Mouse (Mus musculus): ENCODE measurements around the gene Fcgr1.
"Not testable (repeated sequence)": the region's sequence is repeated elsewhere in the genome, so short reads cannot be mapped to it uniquely, and the experiment has no call there.

Gene Fcgr1

DNA sequence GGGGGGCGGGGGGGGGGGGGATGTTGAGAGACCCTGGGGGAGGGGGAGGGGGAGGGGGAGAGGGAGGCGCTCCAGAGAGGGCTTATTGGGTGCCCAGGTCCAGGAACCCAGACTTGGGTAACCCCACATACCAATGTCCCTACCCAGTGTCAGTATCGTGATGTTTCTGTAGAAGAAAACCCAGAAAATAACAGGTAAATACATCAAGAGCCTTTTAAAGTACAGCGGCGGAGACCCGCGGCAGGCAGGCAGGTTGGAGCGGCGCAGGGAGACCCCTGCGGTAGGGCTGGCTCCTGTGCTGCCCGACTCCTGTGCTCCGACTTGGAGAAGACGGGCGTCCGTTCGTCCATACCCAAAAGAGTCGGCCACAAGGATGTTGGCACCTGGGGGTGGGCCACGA lies 33.9 kb upstream of the Fcgr1 start:
- DNase-seq (ENCODE audit: extremely low read depth, low read depth, low spot score), result no peak

DNA sequence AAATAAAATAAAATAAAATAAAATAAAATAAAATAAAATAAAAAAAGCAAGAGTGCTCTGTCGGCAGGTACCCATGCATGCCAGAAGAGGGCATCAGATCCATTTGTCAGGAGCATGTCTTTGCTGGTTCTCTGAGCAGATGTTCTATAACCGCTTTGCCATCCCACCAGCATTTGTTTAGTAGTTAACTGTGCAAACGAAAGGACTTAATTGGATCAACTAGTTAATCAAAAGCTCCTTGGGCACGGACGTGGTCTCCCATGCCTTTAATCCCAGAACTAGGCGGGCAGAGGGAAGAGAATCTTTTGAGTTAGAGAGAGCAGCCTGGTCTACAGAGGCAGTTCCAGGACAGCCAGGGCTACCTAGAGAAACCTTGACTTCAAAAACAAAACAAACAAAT lies 33.4 kb upstream of the Fcgr1 start:
- no peak for DNase-seq (ENCODE audit: extremely low read depth, low read depth, low spot score)

DNA sequence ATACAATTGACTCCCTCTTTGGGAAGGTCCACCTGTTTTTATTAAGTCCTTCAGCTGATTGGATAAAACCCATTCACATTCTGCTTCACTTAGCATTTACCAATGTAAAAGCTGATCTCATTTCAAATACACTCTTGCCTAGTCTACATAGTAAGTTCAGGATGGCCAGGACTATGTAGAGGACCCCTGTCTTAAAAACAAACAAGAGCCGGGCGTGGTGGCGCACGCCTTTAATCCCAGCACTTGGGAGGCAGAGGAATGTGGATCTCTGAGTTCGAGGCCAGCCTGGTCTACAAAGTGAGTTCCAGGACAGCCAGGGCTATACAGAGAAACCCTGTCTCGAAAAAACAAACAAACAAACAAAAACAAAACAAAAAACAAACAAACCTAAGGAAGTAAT lies 30.0 kb upstream of the Fcgr1 start:
- not testable (repeated sequence) for DNase-seq (ENCODE audit: extremely low read depth, low read depth, low spot score)

DNA sequence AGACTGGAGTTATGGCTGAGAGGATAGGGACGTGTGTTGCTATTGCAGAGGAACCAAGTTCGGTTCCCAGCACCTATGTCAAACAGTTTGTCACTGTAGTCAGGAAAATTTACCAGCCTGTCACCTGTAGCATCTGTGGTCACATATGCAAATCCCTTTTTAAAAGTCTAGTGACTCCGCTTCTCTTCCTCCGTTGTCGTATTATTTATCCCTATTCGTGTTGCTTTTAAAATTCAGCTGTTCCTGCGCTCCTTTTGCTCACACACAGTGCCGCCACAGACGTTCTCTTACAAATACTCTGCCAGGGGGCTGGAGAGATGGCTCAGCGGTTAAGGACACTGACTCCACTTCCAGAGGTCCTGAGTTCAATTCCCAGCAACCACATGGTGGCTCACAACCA lies 28.8 kb upstream of the Fcgr1 start:
- no peak for DNase-seq (ENCODE audit: extremely low read depth, low read depth, low spot score)

DNA sequence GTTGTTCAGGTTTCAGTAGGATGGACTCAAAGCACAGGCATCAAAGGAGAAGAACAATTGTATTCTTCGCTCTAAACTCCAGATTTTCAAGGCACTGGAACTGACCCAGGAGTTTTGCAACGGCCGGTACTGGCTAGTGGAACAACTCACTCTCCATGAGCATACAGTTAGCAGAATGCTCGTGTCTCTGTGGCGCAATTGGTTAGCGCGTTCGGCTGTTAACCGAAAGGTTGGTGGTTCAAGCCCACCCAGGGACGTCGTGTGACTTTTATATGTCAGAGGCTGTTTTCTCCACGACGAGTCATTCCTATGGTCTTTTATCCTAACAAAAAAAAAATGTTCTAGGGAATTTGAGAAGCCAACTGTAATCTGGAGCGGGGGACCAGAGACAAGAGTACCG lies 28.1 kb upstream of the Fcgr1 start:
- no peak for DNase-seq (ENCODE audit: extremely low read depth, low read depth, low spot score)

DNA sequence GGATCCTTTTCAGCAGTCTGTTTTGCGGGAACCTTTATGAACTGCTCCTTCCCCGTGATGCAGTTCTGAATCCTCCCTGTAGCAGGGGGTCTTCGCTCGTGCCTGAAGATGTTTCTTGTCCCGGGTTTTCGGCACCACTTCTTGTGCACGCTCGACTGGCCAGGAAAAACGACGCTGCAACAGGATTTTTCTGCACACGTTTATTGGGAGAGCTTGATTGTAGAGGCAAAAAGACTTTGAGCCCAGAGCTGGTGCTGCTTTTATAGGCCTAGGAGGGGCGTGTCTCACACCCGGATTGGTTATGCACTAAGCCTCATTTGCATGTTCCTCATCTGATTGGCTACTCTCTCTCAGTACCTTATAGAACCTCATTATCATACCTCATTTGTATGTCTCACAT lies 26.2 kb upstream of the Fcgr1 start:
- not testable (repeated sequence) for DNase-seq (ENCODE audit: extremely low read depth, low read depth, low spot score)

DNA sequence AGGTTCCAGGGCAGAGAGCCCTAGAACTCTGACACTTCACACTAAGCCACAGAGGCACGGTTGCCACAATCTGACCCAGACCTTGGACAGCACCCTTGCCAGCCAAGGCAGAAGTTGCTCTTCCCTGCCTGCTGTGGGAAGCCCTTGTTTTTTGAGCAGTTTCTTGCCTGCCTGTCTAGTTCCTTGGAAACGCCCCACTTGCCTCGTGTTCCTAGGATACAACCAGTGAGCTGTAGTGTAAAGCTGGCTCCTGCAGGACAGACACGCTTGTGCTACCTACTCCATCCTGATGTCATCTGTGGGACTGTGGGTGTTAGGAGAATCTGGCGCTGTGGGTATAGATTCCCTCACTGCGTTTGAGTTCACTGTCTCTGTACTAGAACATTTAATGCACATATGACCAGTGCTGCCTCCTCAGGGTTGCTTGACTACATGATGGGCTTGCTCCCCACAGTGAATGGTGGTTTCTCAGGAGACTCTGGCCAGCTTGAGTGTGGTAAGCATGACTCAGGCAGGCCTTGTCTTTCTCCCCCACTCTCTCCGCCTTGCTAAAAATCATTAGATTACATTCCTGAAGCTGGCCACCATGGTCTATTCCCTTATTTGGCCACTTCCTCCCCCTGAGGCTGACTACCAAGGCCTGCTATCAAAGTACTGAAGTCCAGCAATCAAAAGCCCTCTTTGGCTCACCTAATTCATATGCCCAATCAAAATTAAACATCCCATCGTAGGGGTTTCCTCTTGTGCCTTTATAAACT lies 18.8 kb upstream of the Fcgr1 start:
- DNase-seq (ENCODE audit: extremely low read depth, low read depth, low spot score), result no peak

DNA sequence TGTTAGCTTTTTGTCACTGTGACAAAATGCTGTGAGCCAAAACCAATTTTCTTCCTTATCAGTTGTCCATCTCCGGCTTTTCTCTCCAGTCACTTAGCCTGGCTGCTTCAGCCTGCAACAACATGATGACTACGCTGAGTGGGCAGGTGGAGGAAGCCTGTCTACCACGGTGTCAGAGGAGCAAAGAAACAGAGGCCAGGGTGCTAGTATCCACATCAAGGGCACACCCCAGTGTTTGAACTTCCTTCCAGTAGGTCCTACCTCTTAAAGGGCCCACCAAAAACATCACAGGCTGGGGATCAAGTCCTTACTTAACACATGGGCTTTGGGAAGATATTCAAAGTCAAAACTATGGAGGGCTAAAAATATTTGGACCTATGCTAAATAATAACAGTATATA lies 15.7 kb upstream of the Fcgr1 start:
- DNase-seq (ENCODE audit: extremely low read depth, low read depth, low spot score), result no peak

DNA sequence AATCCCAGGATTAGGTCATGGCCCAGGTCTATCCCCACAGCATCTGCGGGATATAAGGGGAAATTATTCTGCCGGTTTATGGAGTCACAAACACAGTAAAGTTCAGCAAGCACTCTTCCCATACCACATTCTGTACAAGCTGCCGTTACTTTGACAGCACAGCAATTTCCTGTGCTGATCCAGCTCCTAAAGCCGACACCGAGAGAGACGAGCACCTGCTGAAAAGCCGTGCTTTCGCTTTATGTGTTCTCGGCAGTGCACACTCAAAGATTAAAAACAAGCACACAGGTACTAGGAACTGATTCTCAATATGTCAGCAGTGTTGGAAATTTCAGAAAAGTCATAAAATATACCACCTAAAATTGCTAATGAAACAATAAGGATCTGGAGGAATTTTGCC lies 12.7 kb upstream of the Fcgr1 start:
- no peak for DNase-seq (ENCODE audit: extremely low read depth, low read depth, low spot score)

DNA sequence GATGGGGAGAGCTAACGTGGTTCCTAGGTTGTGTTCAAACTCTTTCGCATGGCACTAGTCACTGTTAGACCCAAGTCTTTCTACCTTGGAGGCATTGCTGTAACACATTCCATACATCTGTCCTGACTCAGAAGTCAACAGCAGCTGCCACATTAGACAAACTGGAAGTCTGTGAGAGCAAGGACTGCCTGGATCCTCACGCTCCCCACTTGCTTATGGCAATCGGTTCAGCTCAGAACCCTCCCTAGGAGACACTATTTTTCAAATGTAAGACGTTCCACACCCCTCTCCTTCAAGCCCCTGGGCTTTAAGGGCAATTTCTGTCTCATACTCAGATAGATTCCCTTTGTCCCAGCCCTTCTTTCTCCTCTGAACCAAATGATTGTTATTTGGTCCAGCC lies 8.3 kb upstream of the Fcgr1 start:
- DNase-seq (ENCODE audit: extremely low read depth, low read depth, low spot score), result no peak

DNA sequence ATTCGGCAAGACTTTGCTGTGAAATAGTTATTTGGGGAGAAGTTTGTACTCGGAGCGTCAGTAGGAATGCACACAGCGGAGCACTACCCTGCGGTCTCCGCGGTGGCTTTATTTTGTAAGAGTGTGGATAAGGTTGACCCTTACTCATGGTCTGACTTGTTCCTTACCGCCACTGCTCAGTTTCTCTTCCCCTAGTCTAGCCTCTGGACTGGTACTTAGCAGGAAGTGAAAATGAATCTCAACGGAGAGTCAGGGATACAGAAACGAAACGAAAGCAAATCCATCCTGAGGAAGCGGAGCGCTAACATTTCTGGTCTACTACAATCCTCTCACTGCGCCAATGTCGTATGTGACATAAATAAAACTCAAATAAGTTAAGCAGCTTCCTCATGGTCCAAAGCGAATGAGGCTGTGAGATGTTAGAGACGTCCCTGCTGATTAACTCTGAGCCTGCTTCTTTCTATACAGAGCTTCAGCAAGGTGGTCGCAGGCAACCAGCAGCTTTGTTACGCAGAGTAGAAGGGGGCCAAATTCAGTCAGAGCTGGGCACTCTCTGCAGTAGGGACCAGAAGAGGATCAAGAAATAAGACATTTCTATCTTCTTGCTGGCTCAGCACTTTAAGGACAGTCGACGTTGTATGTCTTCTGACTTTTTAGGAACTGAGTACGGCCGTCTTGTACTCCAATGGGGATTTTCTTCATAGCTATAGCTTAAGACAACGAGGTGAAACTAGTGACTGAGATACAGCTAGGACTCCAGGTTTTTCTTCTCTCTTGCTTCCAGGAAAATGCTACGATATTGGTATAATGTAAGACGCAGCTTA lies 7.1 kb upstream of the Fcgr1 start:
- DNase-seq (ENCODE audit: extremely low read depth, low read depth, low spot score), result no peak

DNA sequence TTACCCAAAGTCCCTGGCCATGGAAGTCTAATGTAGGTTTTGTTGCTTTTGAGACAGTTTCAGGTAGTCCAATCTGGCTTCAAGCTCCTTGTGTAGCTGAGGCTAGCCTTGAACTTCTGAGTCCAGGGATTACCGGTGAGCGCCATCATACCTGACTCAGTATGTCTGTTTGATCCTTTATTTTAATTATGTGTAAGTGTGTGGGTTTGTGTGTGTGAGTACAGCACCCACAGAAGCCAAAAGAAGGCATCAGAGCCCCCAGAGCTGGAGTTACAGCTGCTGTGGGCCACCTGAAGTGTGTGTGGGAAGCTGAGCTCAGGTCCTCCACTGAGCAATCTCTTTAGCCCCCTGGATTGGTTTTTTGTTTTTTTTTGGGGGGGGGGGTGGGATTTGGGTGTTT lies 5.8 kb upstream of the Fcgr1 start:
- DNase-seq (ENCODE audit: extremely low read depth, low read depth, low spot score), result no peak

DNA sequence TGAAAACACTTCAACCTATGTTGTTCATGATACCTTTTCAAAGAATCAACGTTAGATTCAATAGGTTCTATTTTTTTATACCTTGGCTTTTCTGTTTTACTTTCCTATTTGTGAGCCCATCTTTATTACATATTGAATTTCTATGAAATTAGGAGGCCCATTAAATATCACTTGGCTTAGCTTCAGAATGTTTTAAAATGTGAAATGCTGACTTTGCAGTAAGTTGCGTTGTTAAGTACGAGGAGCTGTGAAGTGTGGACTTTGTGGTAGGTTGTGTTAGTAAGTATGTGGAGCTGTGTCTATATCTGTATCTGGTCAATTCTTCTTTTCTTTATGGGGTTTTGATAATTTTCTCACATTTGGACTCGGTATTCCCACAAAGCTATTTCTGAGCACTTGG lies 4.6 kb upstream of the Fcgr1 start:
- DNase-seq (ENCODE audit: extremely low read depth, low read depth, low spot score), result no peak

DNA sequence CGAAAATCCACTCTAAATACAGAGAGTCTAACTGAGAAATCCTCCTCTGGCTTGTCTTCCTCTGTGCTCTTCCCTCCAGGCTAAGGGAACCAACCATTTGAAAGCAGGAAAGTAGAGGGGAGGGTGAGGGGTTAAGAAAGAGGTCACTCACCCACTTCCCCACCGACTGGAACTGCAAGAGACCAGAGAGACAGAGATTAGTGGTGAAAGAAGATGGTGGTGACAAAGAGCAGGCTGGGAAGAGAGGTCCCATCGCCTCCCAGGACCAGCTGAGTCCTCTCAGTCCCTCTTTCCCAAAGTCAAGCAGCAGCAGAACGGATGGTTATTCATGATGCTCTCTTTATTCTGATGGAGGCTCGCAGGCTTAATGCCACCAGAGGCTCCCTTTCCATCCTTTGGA lies 401 bp downstream of the Fcgr1 start:
- no peak for DNase-seq (ENCODE audit: extremely low read depth, low read depth, low spot score)

DNA sequence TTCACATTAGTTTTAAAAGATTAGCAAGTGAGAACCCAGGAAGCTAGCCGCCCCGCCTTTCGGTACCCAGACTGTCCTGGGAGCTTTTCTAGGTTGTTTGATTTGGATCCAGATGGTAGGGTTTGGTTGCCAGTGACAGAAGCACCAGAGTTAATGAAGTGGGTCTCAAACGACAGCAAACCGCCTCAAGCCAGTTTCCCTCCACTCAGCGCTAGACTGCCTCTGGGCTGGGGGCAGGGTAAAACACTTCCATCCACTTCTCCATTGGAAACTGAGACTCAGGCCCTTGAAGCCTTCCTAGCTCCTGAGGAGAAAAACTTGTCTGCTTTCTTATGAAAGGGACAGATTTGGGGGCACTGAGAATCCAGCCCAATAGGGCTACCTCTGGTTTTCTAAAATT lies 1.1 kb downstream of the Fcgr1 start:
- DNase-seq (ENCODE audit: extremely low read depth, low read depth, low spot score), result no peak

DNA sequence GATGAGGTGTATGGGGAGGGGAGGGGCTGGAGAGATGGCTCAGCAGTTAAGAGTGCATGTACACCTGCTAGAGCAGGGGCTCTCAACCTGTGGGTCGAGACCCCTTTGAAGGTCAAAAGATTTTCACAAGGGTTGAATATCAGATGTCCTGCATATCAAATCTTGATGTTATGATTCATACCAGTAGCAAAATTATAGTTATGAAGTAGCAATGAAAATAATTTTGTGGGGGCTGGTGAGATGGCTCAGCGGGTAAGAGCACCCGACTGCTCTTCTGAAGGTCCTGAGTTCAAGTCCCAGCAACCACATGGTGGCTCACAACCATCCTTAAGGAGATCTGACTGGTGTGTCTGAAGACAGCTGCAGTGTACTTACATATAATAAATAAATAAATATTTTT lies 3.0 kb downstream of the Fcgr1 start:
- not testable (repeated sequence) for DNase-seq (ENCODE audit: extremely low read depth, low read depth, low spot score)

DNA sequence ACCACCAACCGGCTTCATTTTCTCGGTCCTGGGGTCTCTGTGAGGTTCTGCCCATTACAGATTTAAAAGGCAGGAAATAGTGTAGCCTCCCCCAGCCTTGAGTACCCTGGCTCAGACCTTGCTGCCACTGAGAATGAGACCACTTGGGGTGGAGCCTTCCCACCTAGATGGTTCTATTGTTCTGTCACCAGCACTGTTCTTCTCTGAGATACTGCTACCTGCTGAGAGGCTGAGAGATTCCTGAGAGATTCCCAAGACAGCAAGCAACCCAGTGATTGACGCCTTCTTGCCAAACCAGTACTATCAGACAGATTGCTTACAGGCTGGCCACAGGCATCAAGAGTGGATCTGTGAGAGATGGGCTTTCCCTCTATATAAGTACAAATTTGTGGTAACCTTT lies 4.6 kb downstream of the Fcgr1 start:
- no peak for DNase-seq (ENCODE audit: extremely low read depth, low read depth, low spot score)

DNA sequence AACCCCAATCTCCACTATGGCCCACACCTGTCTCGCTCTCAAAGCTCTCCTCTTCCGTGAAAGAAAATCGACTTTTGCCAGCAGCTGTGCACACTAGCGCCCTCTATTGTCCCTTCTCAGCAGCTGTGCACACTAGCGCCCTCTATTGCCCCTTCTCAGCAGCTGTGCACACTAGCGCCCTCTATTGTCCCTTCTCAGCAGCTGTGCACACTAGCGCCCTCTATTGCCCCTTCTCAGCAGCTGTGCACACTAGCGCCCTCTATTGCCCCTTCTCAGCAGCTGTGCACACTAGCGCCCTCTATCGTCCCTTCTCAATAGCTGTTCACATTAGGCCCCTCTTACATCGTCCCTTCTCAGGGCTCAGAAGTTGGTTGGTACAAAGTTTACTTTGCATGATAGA lies 6.4 kb downstream of the Fcgr1 start:
- not testable (repeated sequence) for DNase-seq (ENCODE audit: extremely low read depth, low read depth, low spot score)

DNA sequence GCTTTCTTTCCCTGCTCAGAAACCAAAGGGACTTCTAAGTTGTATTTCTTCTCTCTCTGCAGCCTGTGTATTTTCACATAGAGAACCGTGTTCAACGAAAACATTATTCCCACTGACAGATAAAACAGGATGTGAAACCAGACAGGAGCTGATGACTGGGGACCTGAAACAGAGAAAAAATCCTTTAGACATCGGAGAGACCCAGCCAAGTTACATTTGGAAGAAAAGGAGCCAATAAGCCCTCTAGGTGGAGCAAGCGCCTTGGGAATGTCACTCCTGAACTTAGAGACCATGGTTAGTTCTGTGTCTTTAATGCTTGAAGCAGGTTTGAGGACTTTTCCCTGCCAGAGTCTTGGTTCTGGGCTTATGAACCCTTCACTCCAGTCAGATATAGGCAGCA lies 9.3 kb downstream of the Fcgr1 start:
- DNase-seq (ENCODE audit: extremely low read depth, low read depth, low spot score), result no peak

DNA sequence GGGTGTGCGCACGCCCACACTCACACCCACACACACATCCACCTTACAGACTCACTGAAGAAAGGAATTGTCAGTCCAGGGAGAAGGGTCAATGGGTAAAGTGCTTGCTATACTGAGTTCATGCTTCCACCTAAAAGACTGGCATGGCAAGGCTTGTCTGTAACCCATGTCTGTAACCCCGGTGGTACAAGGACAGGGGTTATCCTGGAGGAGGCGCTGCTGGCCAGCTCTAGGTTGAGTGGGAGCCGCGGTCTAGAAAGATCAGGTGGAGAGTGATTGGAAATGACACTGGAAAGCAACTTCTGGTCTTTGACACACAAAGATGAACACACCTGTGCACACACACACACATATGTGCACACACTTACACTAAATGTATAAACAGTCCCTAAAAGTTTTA lies 13.1 kb downstream of the Fcgr1 start:
- DNase-seq (ENCODE audit: extremely low read depth, low read depth, low spot score), result no peak

DNA sequence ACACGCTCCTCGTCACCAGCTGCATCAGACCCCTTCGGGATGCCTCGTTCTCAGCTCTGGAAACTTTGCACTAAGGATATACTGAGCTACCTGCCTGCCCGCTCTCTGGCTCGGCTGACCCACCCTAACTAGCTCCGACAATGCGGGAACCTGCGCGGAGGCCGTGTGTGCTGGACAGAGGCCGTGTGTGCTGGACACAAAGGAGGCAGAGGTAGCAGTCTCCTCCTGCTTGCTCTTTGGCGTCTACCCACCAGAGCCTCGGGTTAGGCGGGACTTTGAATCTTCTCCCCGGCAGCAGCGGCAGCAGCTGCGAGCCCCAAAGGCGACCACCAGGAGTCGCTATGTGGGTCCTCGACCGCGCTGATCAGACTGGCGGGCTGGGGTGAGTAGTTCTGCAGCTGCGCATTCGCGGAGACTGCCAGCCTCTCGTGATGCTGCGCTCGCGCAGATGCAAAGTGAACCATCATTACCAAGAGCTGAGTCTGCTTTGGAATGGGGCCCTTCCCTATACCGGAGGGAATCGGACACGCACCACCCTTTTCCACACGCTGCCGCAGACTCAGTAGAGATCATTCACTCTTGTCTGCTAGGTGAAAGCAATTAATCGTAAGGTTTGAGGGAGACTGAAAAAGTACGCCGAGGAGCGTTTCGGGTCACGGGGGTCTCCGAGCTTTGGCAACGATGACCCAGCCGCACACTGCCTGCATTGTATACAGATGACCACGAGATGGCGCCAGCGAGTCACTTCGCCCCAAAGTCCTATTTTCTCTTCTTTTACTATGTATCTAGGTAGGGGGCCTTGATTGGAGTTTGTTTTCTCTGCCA lies 15.8 kb downstream of the Fcgr1 start:
- DNase-seq (ENCODE audit: extremely low read depth, low read depth, low spot score), result no peak

DNA sequence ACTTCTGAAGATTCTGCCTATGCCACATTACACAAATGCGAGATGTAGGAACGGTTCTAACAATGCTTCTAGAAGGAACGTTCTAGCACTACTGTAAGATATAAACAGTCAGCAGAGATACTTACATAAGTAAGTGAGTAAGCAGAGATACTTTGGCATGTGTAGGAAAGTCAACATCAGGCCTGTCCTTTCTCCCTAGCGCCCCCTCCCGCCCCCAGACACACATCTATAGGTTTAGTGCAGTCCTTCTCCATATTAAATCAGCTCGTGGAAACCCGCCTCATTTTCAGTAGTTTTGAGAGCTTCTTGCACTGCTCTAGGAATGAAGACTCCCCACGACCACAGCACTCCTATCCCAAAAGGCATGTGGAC lies 16.4 kb downstream of the Fcgr1 start:
- no peak for DNase-seq (ENCODE audit: extremely low read depth, low read depth, low spot score)

Data from fat pad, adult 2 months (tissue).